Mouse (Mus musculus) small intestine, adult 2 months (tissue): ENCODE data around the gene Rps6ka5. TPM values are rescaled to one million over a fixed set of nuclear protein-coding genes. Genes with fewer than 3 reads are reported as not detected.

Experiments
- H3K27ac ChIP-seq: fragments of 200-500 bp; 2 replicates; pipeline ENCODE4 v1.5.1; 2012; ENCODE audit warnings: low read depth, low read length, control low read depth, inconsistent platforms; ENCODE audit not compliant: insufficient read depth
- H3K27me3 ChIP-seq: fragments of 200-500 bp; 2 replicates; pipeline ENCODE4 v1.6.1; 2012; ENCODE audit warnings: mild to moderate bottlenecking, moderate library complexity, low read length, inconsistent platforms; ENCODE audit not compliant: control insufficient read depth, insufficient read depth
- H3K36me3 ChIP-seq: fragments of 200-500 bp; 2 replicates; pipeline ENCODE4 v1.6.1; 2012; ENCODE audit warnings: mild to moderate bottlenecking, low read length, control low read depth, inconsistent platforms; ENCODE audit not compliant: control insufficient read depth, insufficient read depth
- H3K4me1 ChIP-seq: fragments of 200-500 bp; 2 replicates; pipeline ENCODE4 v1.6.1; 2012; ENCODE audit warnings: low read length, inconsistent platforms, mixed read lengths; ENCODE audit not compliant: control insufficient read depth, insufficient read depth, insufficient read length
- H3K4me3 ChIP-seq: fragments of 200-500 bp; 2 replicates; pipeline ENCODE4 v1.5.1; 2012; ENCODE audit warnings: low read depth, mild to moderate bottlenecking, control low read depth, inconsistent platforms, low read length, moderate library complexity
- CTCF ChIP-seq: fragments of 200-500 bp; IDR thresholded peaks from 2 replicates; pipeline ENCODE4 v1.5.1; 2012; ENCODE audit warnings: low read depth, mild to moderate bottlenecking, control low read depth, inconsistent platforms, low read length, moderate library complexity, mixed read lengths; ENCODE audit not compliant: insufficient replicate concordance, insufficient read length; ENCODE audit errors: extremely low read depth
- POLR2A ChIP-seq: fragments of 200-500 bp; IDR thresholded peaks from 2 replicates; pipeline ENCODE4 v1.6.1; 2012; ENCODE audit warnings: low read depth, mild to moderate bottlenecking, control low read depth, inconsistent platforms, low read length, moderate library complexity
- WGBS: fragments of 180-500 bp; shearing (Covaris S2); methylation state at CpG from one replicate; pipeline ENCODE4 v1.1.7; 2018; 5-methylcytosine and 5-hydroxymethylcytosine counted together
- polyA plus RNA-seq: library from polyadenylated mRNA; depleted of rRNA; stranded (reverse); fragments of >200 nt; gene quantifications from 2 replicates; pipeline ENCODE4 v1.2.3, GENCODE M21; 2012

Rps6ka5 gene
- polyA plus RNA-seq, 1 experiment: 0.62 TPM

DNA sequence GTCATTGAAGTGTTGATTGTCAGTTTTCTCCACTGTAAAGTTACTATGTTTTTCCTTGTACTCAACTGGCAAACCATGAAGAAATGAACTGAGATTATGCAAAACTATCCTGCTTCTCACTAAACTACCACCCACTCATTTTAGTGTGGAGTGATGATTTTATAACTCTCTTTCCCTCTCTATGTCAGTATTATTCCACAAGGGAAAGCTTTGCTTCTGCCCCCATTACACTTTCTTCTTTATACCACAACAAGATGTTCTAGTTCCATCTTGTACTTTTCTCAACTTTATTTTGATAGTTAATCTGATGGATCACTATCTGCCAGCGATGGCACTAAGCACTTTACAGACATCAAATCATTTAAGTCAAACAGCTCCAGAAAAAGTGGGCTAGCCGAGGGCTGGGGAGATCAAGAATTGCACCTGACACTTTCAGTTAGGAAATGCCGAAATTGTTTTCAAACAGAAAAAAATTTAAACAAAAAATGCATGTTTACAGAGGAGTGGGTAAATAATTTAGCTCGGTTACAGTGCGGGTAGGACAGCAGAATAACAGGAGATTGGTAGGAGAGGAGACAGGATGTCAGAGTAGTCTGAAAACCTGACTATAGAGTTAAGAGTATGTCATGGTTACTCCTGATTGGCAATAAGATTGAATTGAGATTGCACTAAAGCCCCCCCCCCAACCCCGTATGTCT, 91.0 kb downstream of the Rps6ka5 start:
- no peak overlapping the region for H3K4me3 ChIP-seq
- H3K4me1 ChIP-seq: no peaks in the 10 kb centered on the region
- no peaks in the 10 kb centered on the region for H3K36me3 ChIP-seq
- TF ChIP-seq CTCF: no peak
- no peak for TF ChIP-seq POLR2A
- H3K27ac ChIP-seq: no peak overlapping the region
- WGBS: 81% methylated on average over 6 of the region's 6 CpGs
- H3K27me3 ChIP-seq: no peaks in the 10 kb centered on the region

GRCm38 (mm10) chr12:100633231-100633630, 93.6 kb downstream of the Rps6ka5 start:
- TF ChIP-seq CTCF: no peak
- no peak for TF ChIP-seq POLR2A
- Histone ChIP-seq H3K4me3 (no peak overlapping the region), H3K36me3 (no peaks in the 10 kb centered on the region), H3K4me1 (no peaks in the 10 kb centered on the region), H3K27me3 (no peaks in the 10 kb centered on the region), H3K27ac (no peak overlapping the region)
- 83% methylated on average over 3 of the region's 3 CpGs for WGBS

DNA sequence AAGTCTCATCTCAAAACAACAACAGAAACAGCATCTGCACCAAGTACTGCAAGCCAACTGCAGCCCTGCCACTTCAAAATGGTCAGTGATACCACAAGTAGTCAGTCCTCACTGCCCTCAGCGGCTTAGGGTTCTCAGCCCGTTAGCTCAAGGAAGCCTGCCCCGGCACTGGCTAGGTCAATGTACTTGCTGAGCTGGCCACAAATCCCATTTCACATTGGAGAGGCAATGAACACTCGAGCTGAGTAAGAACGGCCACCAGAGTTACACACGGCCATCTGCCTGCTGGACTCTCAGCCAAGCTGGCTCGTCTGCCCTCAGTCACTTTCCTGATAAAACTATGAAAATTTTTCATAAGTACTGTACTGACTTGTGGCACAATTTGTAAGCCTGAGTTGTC, 95.5 kb downstream of the Rps6ka5 start:
- WGBS: 93% methylated on average over 7 of the region's 7 CpGs
- Histone ChIP-seq H3K4me1 (no peaks in the 10 kb centered on the region; the same call in 1 of the 2 replicates), H3K27me3 (no peaks in the 10 kb centered on the region), H3K27ac (no peak overlapping the region), H3K36me3 (no peaks in the 10 kb centered on the region), H3K4me3 (no peak overlapping the region)
- TF ChIP-seq POLR2A (no peak), CTCF (no peak)

GRCm38 (mm10) chr12:100629126-100629920, 97.5 kb downstream of the Rps6ka5 start:
- no peak overlapping the region for H3K27ac ChIP-seq
- 76% methylated on average over 6 of the region's 6 CpGs for WGBS

DNA sequence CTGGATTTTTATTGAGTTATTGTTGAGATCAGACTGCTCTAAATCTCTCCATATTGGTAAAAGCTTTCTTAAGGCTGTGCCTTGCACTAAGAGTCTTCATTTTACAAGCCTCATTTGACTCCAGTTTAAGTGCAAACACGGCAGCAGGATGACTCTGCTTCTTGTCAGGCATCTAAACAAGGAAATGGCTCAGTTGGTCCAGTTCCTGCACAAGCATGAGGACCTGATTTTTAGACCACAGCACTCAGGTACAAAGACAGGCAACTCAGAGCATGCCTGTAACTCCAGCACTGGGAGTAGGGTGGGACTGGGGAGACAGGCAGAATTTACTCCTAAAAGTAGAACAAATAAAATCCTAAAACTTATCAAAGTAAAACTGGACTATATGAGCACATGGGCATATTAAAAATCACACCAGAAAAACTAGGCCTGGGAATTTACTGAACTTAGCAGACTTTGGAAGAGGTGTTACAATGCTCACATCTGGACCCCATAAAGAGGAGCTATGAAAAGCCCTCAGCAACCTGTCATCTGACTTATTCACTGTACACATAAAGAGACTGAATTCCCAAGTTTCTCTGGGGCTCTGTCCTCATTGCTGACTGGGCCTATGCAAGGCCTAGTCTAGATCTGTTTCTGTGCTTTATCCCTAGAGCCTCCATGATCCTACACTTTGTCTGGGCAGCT, 99.6 kb downstream of the Rps6ka5 start:
- Histone ChIP-seq H3K4me1 (no peaks in the 10 kb centered on the region; the same call in 1 of the 2 replicates), H3K27me3 (no peaks in the 10 kb centered on the region), H3K27ac (no peak overlapping the region; the same call in 1 of the 2 replicates), H3K4me3 (no peak overlapping the region), H3K36me3 (no peaks in the 10 kb centered on the region)
- WGBS: 4% methylated on average over 1 of the region's 1 CpGs
- TF ChIP-seq CTCF: no peak
- no peak for TF ChIP-seq POLR2A

More at GRCm38 (mm10) chr12:100629126-100629920, 97.5 kb downstream of the Rps6ka5 start:
- H3K27me3 ChIP-seq: no peaks in the 10 kb centered on the region
- no peak for TF ChIP-seq CTCF
- TF ChIP-seq POLR2A: no peak
- no peak overlapping the region for H3K4me3 ChIP-seq
- no peaks in the 10 kb centered on the region for H3K36me3 ChIP-seq
- H3K4me1 ChIP-seq: no peaks in the 10 kb centered on the region; the same call in 1 of the 2 replicates

DNA sequence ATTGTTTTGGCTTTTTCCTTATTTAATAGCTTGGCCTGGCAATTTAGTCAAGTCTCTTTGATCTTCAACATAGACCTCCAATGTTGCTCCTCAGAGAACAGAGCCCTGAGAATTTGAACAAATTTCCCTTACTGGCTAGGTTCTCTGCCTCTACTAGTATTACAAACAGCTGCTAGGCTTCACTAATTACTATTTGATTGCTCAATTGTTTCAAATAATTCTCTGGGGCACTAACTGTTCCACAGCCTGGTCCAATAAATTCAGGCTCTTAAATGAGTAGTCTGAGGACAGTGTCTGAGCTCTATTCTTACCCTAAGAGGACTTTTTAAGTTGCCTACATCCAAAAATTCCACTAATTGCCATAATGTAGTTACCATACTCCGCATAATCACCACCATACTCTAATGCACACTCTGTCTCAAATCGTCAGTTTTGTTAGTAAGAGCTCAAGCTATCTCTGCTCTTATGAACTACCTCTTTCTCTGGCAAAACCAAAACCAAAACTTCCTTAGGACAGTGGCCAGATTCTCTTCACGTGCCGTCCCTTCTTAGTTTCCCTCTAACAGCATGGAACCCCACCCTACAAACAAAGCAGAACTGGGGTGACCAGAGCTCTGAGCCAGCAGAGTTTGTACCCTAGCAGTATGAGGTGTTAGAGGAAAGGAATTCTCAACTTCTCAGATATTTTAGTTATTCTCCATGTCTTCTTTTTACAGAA, 100.4 kb downstream of the Rps6ka5 start:
- Histone ChIP-seq H3K27me3 (no peaks in the 10 kb centered on the region), H3K36me3 (no peaks in the 10 kb centered on the region), H3K4me3 (no peak overlapping the region), H3K4me1 (no peaks in the 10 kb centered on the region; the same call in 1 of the 2 replicates), H3K27ac (no peak overlapping the region)
- no peak for TF ChIP-seq POLR2A
- no peak for TF ChIP-seq CTCF
- WGBS: 31% methylated on average over 4 of the region's 4 CpGs
